Mouse (Mus musculus): Measurements from ENCODE around the gene Vdac1.
"Not testable (repeated sequence)": the region's sequence is repeated elsewhere in the genome, so short reads cannot be mapped to it uniquely, and the experiment has no call there.

The Vdac1 gene

GRCm38 (mm10) chr11:52374340-52374739 lies 13.7 kb downstream of the Vdac1 start:
- DNase-seq (ENCODE audit: low read depth, low spot score) = peak; percentile 72
- Histone ChIP-seq H3K36me3 (ENCODE audit: control insufficient read depth, insufficient read depth, low read length, poor library complexity, severe bottlenecking) (peaks cover 4% of the 10 kb centered on the region; the same call in 1 of the 2 replicates), H3K27me3 (ENCODE audit: control insufficient read depth, insufficient read depth, low read length, poor library complexity, severe bottlenecking) (no peaks in the 10 kb centered on the region)

- Histone ChIP-seq H3K27me3 (ENCODE audit: control insufficient read depth, insufficient read depth, low read length, poor library complexity, severe bottlenecking) (no peaks in the 10 kb centered on the region), H3K36me3 (ENCODE audit: control insufficient read depth, insufficient read depth, low read length, poor library complexity, severe bottlenecking) (peaks cover 4% of the 10 kb centered on the region; the same call in 1 of the 2 replicates)
- DNase-seq (ENCODE audit: low read depth, low spot score) = no peak
These were observed 16.9 kb downstream of the Vdac1 start for GRCm38 (mm10) chr11:52377579-52377978.

GRCm38 (mm10) chr11:52379241-52379640 lies 18.6 kb downstream of the Vdac1 start:
- no peak for DNase-seq (ENCODE audit: low read depth, low spot score)
- Histone ChIP-seq H3K36me3 (ENCODE audit: control insufficient read depth, insufficient read depth, low read length, poor library complexity, severe bottlenecking) (peaks cover 4% of the 10 kb centered on the region; the same call in 1 of the 2 replicates), H3K27me3 (ENCODE audit: control insufficient read depth, insufficient read depth, low read length, poor library complexity, severe bottlenecking) (no peaks in the 10 kb centered on the region)

GRCm38 (mm10) chr11:52383741-52384140 lies 23.1 kb downstream of the Vdac1 start:
- Histone ChIP-seq H3K27me3 (ENCODE audit: control insufficient read depth, insufficient read depth, low read length, poor library complexity, severe bottlenecking) (no peaks in the 10 kb centered on the region), H3K36me3 (ENCODE audit: control insufficient read depth, insufficient read depth, low read length, poor library complexity, severe bottlenecking) (peaks cover 4% of the 10 kb centered on the region; the same call in 1 of the 2 replicates)
- DNase-seq (ENCODE audit: low read depth, low spot score) = no peak

DNA sequence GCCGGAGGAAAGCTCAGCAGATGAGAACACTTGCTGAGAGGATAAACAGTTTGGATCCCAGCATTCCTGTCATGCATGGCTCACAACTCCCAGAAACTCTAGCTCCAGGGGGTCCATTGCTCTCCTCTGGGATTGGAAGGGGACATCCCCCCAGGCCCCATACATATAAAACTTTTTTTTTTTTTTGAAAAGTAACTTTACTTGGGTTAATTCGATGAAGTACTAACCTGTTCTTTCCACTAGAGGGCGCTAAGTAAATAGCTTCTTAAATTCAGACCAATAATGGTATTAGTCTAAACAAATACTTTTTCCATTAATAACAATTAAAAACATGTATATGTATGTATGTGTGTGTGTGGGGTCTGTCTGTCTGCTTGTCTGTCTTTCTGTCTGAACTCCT lies 24.0 kb downstream of the Vdac1 start:
- DNase-seq (ENCODE audit: low read depth, low spot score) = peak; percentile 55
- Histone ChIP-seq H3K27me3 (ENCODE audit: control insufficient read depth, insufficient read depth, low read length, poor library complexity, severe bottlenecking) (no peaks in the 10 kb centered on the region), H3K36me3 (ENCODE audit: control insufficient read depth, insufficient read depth, low read length, poor library complexity, severe bottlenecking) (peaks cover 2% of the 10 kb centered on the region; the same call in 1 of the 2 replicates)

GRCm38 (mm10) chr11:52386892-52387291 lies 26.2 kb downstream of the Vdac1 start:
- Histone ChIP-seq H3K27me3 (ENCODE audit: control insufficient read depth, insufficient read depth, low read length, poor library complexity, severe bottlenecking) (no peaks in the 10 kb centered on the region), H3K36me3 (ENCODE audit: control insufficient read depth, insufficient read depth, low read length, poor library complexity, severe bottlenecking) (peaks cover 2% of the 10 kb centered on the region; the same call in 1 of the 2 replicates)
- DNase-seq (ENCODE audit: low read depth, low spot score) = no peak

- DNase-seq (ENCODE audit: low read depth, low spot score) = no peak
- H3K36me3 ChIP-seq (ENCODE audit: control insufficient read depth, insufficient read depth, low read length, poor library complexity, severe bottlenecking) = peaks cover 2% of the 10 kb centered on the region; the same call in 1 of the 2 replicates
- no peaks in the 10 kb centered on the region for H3K27me3 ChIP-seq (ENCODE audit: control insufficient read depth, insufficient read depth, low read length, poor library complexity, severe bottlenecking)
These were observed 27.5 kb downstream of the Vdac1 start for GRCm38 (mm10) chr11:52388150-52388549.

- H3K27me3 ChIP-seq (ENCODE audit: control insufficient read depth, insufficient read depth, low read length, poor library complexity, severe bottlenecking); DNase-seq (ENCODE audit: low read depth, low spot score); H3K36me3 ChIP-seq (ENCODE audit: control insufficient read depth, insufficient read depth, low read length, poor library complexity, severe bottlenecking): not testable (repeated sequence)
These were observed 28.3 kb downstream of the Vdac1 start for GRCm38 (mm10) chr11:52388979-52389378.

GRCm38 (mm10) chr11:52389933-52390332 lies 29.3 kb downstream of the Vdac1 start:
- Histone ChIP-seq H3K27me3 (ENCODE audit: control insufficient read depth, insufficient read depth, low read length, poor library complexity, severe bottlenecking) (no peaks in the 10 kb centered on the region), H3K36me3 (ENCODE audit: control insufficient read depth, insufficient read depth, low read length, poor library complexity, severe bottlenecking) (peaks cover 2% of the 10 kb centered on the region; the same call in 1 of the 2 replicates)
- DNase-seq (ENCODE audit: low read depth, low spot score) = no peak

DNA sequence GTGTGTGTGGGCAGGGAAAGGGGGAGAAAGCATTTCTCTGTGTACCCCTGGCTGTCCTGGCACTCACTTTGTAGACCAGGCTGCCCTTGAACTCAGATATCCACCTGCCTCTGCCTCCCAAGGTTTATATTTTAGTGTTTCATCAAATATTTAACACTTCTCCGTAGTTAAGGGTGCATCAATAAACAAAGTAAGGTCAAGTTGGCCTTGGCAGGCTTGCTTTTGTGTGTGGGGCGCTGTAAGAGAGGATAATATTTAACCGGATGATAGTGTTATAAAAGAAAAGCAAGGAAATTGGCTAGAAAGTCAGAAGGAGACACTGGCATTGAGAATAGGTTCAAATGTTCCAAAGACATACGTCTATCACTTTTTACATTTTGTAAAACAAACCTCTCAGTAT lies 33.8 kb downstream of the Vdac1 start:
- DNase-seq (ENCODE audit: low read depth, low spot score) = no peak
- H3K27me3 ChIP-seq (ENCODE audit: control insufficient read depth, insufficient read depth, low read length, poor library complexity, severe bottlenecking) = no peaks in the 10 kb centered on the region
- H3K36me3 ChIP-seq (ENCODE audit: control insufficient read depth, insufficient read depth, low read length, poor library complexity, severe bottlenecking) = no peaks in the 10 kb centered on the region

DNA sequence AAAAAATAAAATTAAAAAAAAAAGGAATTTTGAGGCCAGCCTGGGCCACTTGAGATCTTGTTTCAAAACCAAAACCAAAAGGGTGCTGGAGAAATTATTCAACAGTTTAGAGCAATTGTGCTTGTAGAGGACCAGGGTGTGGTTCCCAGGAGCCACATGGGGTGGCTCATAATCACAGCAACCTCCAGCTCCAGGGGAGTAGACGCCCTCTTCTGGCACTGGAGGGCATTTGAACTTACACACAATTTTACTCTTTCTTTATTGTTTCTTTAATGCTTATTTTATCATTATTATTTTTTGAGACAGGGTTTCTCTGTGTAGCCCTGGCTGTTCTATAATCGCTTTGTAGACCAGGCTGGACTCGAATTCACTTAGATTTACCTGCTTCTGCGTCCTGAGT lies 34.7 kb downstream of the Vdac1 start:
- H3K27me3 ChIP-seq (ENCODE audit: control insufficient read depth, insufficient read depth, low read length, poor library complexity, severe bottlenecking) = no peaks in the 10 kb centered on the region
- no peaks in the 10 kb centered on the region for H3K36me3 ChIP-seq (ENCODE audit: control insufficient read depth, insufficient read depth, low read length, poor library complexity, severe bottlenecking)
- DNase-seq (ENCODE audit: low read depth, low spot score) = peak; percentile 44

GRCm38 (mm10) chr11:52395940-52396596 lies 35.4 kb downstream of the Vdac1 start, which contains the start of gene 9530068E07Rik:
9530068E07Rik (plus strand) TSS chr11:52396428.
- H3K27me3 ChIP-seq (ENCODE audit: control insufficient read depth, insufficient read depth, low read length, poor library complexity, severe bottlenecking) = no peaks in the 10 kb centered on the region
- no peaks in the 10 kb centered on the region for H3K36me3 ChIP-seq (ENCODE audit: control insufficient read depth, insufficient read depth, low read length, poor library complexity, severe bottlenecking)
- peak; percentile 97 for DNase-seq (ENCODE audit: low read depth, low spot score)

- DNase-seq (ENCODE audit: low read depth, low spot score) = peak; percentile 60
- Histone ChIP-seq H3K36me3 (ENCODE audit: control insufficient read depth, insufficient read depth, low read length, poor library complexity, severe bottlenecking) (no peaks in the 10 kb centered on the region), H3K27me3 (ENCODE audit: control insufficient read depth, insufficient read depth, low read length, poor library complexity, severe bottlenecking) (no peaks in the 10 kb centered on the region)
These were observed 36.0 kb downstream of the Vdac1 start for GRCm38 (mm10) chr11:52396597-52397188.

DNA sequence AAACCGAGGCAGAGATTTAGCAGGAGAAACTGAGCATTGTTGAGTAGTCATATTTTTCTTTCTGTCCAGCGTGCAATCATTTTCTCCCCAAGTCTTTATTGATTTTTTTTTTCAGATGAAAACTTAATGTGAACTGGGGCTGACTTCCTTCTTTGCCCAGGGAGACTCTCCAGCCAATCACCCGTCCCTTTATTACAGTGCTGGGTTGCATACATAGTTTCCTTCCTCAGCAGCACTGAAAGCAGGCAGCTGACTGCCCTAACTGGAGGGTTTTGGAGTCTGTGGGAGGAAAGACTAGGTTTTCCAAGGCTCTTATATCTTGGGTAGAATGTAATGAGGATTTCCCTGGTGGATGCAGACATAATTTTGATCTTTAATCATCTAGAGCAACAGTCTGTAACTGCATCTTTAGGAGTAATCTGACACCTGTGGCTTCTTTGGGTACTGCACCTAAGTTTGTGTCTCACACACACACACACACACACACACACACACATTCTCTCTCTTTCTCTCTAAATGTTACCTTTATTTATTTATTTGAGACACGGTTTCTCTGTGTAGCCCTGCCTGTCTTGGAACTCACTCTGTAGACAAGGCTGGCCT lies 36.8 kb downstream of the Vdac1 start:
- no peaks in the 10 kb centered on the region for H3K36me3 ChIP-seq (ENCODE audit: control insufficient read depth, insufficient read depth, low read length, poor library complexity, severe bottlenecking)
- peak; percentile 58 for DNase-seq (ENCODE audit: low read depth, low spot score)
- H3K27me3 ChIP-seq (ENCODE audit: control insufficient read depth, insufficient read depth, low read length, poor library complexity, severe bottlenecking) = no peaks in the 10 kb centered on the region

GRCm38 (mm10) chr11:52401476-52401875 lies 40.8 kb downstream of the Vdac1 start:
- H3K36me3 ChIP-seq (ENCODE audit: control insufficient read depth, insufficient read depth, low read length, poor library complexity, severe bottlenecking) = no peaks in the 10 kb centered on the region; the same call in 1 of the 2 replicates
- no peak for DNase-seq (ENCODE audit: low read depth, low spot score)

More at GRCm38 (mm10) chr11:52401476-52401875, 40.8 kb downstream of the Vdac1 start:
- no peaks in the 10 kb centered on the region for H3K27me3 ChIP-seq (ENCODE audit: control insufficient read depth, insufficient read depth, low read length, poor library complexity, severe bottlenecking)

All from splenic B cell, adult 2 months (primary cell).